Mouse (Mus musculus): ENCODE measurements around the gene Vstm4. TPM values are rescaled to one million over a fixed set of nuclear protein-coding genes. Genes with fewer than 3 reads are reported as not detected.

Gene Vstm4
- polyA plus RNA-seq (2012; rRNA removed) = 17.0 and 19.0 TPM in 2 replicates

DNA sequence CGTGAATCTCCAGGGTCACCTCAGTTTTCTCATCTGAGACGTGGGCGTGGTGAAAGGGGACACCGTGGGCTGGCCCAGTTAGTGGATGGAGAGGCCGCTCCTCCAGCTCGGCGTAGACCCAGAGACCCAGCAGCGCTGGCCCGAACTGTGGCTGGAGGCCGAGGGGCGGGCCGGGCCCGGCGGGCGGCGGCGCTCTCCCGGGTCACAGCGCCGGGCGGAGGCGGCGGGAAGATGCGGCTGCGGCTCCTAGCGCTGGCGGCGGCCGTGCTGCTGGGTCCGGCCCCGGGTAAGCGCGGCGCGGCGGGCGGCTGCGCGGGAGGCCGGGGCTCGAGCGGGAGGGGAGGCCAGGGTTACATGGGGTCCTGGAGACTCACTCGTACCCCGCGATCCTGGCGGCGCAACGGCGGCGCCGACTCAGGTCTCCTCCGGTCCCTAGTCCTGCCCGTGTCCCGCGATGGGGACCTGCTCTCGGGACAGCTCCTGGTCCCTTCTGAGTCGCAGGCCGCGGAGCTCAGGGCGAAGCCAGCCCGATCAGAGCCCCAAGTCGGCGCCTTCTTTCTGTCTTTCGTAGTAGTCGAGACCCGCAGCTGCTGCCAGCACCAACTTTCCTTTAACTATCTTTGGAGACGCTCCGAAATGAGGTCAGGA lies at the start of gene Vstm4:
TSS of gene Vstm4 (plus strand) at position 76 of the 648 bp plus-strand sequence.
- DNase-seq (ENCODE audit: low spot score) = peak; percentile 40

DNA sequence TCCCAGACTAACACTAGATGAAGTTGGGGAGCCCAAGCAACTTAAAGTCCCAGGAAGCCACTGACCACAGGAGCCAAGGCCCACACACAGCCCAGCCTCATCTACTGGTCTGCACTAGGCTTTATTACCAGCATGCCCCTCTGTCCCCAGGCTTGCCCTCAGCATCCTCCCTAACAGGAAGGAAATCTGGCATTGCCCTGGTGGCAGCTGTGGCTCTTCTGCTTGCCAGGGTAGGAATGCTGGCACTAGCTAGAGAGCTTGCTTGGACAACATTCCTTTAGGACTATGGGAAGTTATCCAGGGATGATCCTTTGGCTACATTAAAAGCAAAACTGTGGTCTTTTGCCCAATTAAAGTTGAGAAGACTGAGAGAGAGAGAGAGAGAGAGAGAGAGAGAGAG lies 46.4 kb upstream of the Vstm4 start:
- DNase-seq (ENCODE audit: low spot score) = no peak

- no peak for DNase-seq (ENCODE audit: low spot score)
Measured at GRCm38 (mm10) chr14:32812429-32812828, 44.1 kb upstream of the Vstm4 start.

DNA sequence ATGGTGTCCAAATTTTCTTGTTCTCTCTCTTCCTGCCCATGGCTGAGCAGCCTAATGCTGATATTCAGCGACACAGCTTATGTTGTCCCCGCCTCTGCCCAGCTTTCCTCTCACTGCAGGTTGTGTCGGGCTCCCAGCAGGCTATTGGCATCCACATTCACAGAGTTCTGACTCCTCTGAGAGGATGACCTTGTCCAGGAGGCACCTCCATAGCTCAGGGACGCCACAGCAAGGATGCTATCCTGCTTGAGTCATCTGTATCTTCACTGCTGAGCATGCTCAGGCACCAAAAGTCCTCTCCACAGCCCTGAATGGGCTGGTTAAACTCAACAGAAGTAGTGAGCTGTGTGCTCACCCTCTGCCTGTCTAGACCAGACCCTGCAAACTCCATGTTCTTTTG lies 41.6 kb upstream of the Vstm4 start:
- no peak for DNase-seq (ENCODE audit: low spot score)

DNA sequence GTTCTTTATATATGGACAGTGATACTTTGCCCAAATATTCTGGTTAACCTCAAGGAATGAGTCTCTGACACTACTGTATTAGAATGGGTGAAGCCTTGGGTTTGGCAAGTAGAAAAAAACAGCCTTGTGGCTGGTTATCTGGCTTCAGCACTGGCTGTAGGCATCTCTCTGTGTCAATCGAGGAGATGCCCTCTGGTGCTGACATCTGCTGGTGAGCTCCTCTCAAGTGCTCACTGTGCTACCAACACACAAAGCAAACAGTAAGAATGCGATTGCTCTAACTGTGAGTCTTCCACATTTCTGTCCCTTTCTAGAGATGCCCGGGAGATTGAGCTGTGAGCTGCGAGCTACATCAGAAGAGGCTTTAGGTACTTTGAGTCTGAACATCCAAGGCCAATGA lies 40.0 kb upstream of the Vstm4 start:
- no peak for DNase-seq (ENCODE audit: low spot score)

DNA sequence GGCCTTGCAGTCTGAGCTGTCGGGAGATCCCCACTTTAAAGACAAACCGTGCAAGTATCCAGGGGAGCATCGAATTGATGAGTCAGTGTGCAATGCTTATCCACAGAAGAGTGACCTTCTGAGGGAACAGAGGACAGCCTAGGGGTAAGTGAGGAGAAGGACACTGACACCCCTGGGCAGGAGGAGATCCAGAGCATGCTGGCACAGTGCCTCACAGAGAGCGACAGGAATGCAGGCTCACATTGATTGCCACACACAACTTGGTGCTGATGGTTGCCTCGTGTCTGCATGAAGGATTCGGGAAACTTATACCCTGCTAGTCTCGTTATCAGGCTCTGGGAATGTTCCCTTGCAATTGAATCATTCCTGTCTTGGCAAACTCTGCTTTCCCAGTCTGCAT lies 39.3 kb upstream of the Vstm4 start:
- DNase-seq (ENCODE audit: low spot score) = no peak

- DNase-seq (ENCODE audit: low spot score) = no peak
Measured at GRCm38 (mm10) chr14:32819297-32819696, 37.3 kb upstream of the Vstm4 start.

DNA sequence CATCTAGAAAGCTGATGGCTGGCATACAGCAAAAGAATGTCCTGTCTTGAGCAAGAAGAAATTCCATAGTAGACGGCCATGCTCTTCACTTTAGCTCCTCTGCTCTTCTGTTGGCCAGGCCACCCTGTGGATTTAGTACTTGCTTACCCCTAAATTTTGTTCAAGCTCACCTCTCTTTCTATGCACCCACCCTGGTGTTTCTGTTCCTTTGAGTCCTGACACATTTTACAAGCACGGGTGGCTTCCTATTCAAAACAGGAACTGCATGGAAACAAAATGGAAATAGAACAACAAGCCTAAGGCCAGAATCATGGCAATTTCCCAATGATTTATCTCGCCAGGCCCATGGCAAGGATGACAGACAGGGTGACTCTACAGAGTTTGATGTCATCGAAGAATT lies 33.7 kb upstream of the Vstm4 start:
- no peak for DNase-seq (ENCODE audit: low spot score)

DNA sequence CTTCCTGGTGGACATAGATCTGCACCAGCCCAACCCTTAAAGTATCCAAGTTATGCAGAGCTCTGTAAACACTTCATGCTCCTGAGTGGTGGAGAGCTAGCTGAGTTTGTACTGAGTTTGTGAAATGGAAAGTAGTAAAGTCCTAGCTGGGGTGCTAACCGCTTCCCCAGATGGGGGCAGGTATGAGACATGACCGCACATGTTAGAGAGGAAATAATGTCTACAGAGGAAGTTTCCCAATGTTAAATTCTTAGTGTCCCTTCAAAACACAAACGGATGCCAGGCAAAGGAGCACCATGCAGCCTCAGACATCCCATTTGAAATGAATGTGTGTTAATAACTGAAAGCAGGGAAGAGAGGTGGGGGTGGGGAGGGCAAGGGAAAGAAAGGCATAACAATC lies 32.7 kb upstream of the Vstm4 start:
- no peak for DNase-seq (ENCODE audit: low spot score)

GRCm38 (mm10) chr14:32824267-32825150 lies 32.0 kb upstream of the Vstm4 start:
- DNase-seq (ENCODE audit: low spot score) = no peak

DNA sequence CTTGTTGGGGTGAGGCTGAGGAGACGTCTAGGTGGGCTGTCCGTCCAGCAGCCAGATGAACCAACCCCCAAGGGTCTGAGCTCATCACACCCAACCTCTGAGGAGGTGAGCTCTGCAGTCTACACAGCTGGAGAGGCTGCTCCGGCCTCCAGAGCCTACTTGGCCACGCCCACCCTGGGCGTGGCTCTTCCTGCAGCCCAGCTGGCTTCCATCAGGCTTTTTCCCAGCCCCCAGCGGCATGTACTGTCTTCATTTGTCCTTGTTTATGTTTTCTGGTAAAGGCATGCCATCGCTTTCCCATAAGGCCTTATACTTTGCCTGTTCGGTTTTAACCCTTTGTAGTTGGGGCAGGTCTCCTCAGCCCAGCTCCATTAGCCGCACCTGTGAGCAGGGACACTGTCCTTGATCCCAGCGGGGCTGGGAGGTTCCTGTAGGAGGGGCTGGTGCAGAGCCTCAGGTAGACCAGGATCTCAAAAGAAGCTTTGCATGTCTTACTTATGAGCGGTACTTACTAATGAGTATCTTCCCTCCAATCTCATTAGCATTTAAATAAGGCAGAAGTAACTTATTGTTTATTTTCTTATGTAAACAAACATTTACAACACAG lies 31.0 kb upstream of the Vstm4 start:
- DNase-seq (ENCODE audit: low spot score) = no peak

DNA sequence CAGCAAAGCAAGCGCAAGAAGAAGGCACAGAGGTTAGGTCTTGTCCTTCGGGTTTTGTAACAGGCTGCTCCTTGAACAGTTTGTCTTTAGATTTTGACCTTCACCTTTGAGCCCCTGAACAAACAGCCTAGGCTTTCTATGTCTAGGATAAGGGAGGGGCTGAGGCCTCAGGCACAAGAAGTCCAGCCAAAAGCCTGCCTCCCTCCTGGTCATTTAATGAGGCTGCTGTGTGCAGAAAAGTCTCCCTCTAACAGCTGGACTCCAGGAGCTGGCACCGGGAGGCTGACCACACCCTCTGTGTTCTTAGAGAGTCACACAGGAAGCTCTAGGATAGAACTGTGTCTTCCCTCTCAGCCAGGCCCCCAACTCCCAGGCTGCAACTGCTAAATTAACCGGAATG lies 29.4 kb upstream of the Vstm4 start:
- no peak for DNase-seq (ENCODE audit: low spot score)

DNA sequence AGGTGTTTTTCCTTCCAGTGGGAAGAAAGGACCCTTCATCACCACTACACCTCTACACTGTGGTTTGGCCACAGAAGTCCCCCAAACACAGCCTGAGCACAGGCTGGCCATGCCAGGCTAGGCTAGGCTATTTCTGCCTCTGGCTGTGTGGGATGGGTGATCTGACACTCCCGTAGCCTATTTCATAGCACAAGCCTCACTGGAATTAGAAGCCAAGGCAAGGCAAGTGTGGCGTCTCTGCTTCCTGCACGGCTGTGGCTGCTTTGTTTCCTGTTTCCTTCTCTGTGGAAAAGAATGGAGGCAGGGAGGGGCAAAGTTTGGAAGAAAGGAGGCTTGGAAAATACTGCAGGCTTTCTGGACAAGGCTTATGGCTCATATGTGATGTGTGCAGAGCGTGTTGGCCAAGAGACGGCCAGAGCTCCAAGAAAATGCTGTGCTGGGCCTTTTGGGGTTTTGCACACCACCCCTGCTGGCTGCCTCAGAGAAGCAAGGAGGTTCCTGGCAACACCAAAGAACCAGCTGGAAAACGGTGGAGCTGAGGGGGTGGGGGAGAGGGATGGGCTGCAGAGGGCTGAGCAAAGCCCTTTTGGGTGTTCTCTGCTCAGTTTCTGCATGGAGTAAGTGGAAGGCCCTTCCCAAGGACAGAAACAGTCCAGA lies 28.4 kb upstream of the Vstm4 start:
- no peak for DNase-seq (ENCODE audit: low spot score)

GRCm38 (mm10) chr14:32833847-32834246 lies 22.7 kb upstream of the Vstm4 start, which contains the start of gene Fam170b:
Gene Fam170b, plus strand, starts transcription at chr14:32833962.
- no peak for DNase-seq (ENCODE audit: low spot score)

DNA sequence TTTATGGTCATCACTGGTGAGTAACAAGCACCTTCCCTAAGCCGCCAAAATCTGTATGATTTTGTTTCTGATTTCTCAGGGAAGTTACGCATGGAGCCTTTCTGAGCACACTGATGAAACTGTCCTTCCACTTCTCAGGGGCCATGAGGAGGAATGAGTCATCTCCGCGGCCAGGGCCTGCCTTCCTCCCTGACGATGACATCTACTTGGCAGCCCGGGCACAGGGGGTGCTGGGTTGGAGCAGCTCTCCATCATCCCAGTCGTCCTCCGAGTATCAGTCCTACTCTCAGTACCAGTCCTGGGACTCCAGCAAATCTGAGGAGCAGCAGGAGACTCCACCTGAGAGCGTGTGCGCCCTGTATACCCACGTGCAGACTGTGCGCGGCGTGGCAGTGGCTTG lies 21.4 kb upstream of the Vstm4 start:
- no peak for DNase-seq (ENCODE audit: low spot score)

DNA sequence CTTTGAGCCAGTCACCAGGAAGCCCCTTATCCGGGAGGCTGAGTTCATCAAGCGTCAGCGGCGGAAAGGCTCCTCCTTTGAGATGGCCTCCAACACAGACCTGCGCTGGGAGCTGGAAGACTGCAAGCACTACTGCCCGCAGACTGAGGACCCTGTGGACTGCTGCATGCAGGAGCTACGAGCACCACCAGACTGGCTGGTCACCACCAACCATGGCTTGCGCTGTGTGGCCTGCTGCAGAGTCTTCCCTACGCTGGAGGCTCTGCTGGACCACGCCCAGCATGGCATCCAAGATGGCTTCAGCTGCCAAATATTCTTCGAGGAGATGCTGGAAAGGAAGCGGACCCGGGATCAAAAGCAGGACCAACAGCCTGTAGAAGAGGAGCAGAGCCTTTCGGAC lies 21.0 kb upstream of the Vstm4 start:
- DNase-seq (ENCODE audit: low spot score) = no peak

DNA sequence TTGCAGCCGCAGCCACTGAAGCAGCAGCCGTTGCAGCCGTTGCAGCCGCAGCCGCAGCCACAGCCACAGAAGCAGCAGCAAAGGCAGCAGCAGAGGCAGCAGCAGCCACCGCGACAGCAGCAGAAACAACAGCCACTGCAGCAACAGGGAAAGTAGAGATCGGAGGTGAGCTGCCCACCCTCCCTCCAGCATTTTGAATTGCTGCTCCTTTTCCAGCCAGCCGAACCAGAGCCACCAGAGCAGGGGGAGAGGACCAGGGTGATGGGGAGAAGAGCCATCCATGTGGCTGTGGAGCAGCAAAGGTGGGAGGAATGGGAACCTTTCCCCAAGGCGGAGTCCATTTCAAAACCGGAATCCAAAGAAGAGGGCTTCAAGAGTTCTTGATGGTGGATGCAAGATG lies 20.4 kb upstream of the Vstm4 start:
- DNase-seq (ENCODE audit: low spot score) = no peak

GRCm38 (mm10) chr14:32842052-32842451 lies 14.5 kb upstream of the Vstm4 start:
- no peak for DNase-seq (ENCODE audit: low spot score)

- DNase-seq (ENCODE audit: low spot score) = no peak
Measured at GRCm38 (mm10) chr14:32854059-32854458, 2.5 kb upstream of the Vstm4 start.

GRCm38 (mm10) chr14:32856246-32856645 lies 310 bp upstream of the Vstm4 start:
- no peak for DNase-seq (ENCODE audit: low spot score)

DNA sequence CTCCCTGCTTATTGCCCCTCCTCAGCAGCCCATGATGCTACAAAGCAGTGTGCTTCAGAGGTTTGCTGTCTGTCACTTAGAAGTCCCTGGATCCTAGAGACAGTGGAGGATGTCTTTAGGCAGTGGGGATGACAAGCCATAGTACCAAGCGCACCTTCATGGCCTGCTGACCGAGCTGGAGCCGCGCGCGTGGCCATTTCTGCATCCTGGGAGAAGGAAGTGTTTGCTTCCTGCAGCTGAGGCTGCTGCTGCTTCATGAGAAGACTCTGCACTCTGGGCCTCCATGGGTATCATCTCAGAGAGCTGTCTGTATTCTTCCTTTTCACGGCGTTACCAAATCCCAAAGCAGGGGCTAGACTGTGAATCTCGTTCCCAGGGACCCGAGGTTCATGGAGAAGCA lies 1.8 kb downstream of the Vstm4 start:
- no peak for DNase-seq (ENCODE audit: low spot score)

- no peak for DNase-seq (ENCODE audit: low spot score)
Measured at GRCm38 (mm10) chr14:32858941-32859510, 2.5 kb downstream of the Vstm4 start.

Data from urinary bladder, adult 2 months (tissue).